Mouse (Mus musculus) adrenal gland (tissue): ENCODE results near the gene Tspan1.

ENCODE experiments used
- intact Hi-C: fragments of 180-260 bp; cut with DNase I; formaldehyde crosslinking; loops from one replicate; pipeline ENCODE4 v1.15.1; 2025
- long read RNA-seq, 2 experiments: library from polyadenylated mRNA; unstranded; transcript quantifications; one replicate each; pipeline ENCODE4 v2.0.0; 2020; ENCODE audit warnings: borderline replicate concordance in 1 of 2; ENCODE audit not compliant: insufficient replicate concordance in 1 of 2

The Tspan1 gene
- long read RNA-seq, experiment 1, result 0 reads
- long read RNA-seq, experiment 2, result 0 reads

DNA sequence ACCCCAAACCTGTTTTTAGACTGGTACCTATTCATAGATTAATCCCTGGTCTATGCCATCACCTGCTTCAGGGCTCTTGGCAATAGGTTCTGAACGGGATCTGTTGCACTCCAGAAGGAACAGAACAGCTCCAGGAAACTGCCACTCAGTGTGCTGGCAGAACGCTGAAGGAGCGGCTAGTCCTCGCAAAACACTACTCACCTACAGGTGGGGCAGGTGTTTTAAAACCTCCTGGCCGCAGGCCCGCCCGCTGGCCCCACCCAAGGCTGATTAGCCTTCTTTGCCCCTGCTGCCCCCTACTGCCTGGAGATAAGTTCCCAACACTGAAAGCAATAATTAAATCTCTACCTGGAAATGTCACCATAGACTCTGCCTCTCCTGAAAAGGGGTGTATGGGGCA, at the start of gene Tspan1:
Gene Tspan1 (minus strand): TSS at position 198 of the 400 bp plus-strand sequence.
- intact Hi-C loops, result loop anchor here (5.0 to 10.0 kb wide), 2 partner anchors 115 to 277 kb away; no protein-coding TSS in a partner anchor

DNA sequence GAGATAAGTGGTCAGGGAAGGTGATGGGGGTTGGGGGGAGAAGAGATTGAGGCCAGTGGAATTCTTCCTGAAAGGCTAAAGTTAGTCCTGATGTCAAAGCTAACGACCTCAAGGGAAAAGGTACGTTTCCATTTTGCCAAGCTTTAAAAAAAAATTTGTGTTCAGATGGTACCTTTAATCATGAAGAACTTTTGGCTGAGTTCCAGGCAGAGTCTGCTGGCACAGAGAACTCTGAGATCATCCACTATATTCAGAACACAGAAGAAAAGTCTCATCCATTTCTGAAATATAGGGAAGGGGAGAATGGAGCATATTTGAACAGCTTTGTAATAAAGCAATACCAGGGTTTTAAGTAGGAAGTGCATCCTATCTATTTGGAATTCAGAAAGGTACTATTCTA, 49.6 kb upstream of the Tspan1 start:
- intact Hi-C loops, result no loop called here

- intact Hi-C loops, result no loop called here
Measured at GRCm38 (mm10) chr4:116215895-116216605, 48.6 kb upstream of the Tspan1 start.

DNA sequence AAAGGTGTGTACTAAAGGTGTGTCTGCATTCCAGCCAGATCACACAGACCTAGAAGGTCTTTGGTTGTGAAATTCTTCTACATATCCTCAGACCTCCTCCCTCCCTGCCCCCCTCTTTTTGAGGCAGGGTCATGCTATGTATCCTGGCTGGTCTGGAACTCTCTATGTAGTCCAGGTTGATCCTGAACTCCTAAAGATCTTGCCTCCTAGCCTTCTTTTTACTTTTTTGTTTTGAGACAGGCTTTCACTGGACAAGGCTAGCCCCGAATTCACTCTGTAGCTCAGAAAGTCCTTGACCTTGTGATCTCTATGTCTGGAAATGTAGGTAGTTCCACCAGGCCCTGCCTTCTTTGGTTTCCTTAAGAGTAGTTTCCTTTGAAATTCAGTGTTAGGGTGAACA, 41.5 kb upstream of the Tspan1 start:
- intact Hi-C loops, result no loop called here

GRCm38 (mm10) chr4:116206531-116206930, 39.1 kb upstream of the Tspan1 start:
- intact Hi-C loops, result no loop called here

- intact Hi-C loops, result no loop called here
Measured at GRCm38 (mm10) chr4:116204422-116204821, 37.0 kb upstream of the Tspan1 start.

GRCm38 (mm10) chr4:116198422-116198821, 31.0 kb upstream of the Tspan1 start:
- intact Hi-C loops, result no loop called here

DNA sequence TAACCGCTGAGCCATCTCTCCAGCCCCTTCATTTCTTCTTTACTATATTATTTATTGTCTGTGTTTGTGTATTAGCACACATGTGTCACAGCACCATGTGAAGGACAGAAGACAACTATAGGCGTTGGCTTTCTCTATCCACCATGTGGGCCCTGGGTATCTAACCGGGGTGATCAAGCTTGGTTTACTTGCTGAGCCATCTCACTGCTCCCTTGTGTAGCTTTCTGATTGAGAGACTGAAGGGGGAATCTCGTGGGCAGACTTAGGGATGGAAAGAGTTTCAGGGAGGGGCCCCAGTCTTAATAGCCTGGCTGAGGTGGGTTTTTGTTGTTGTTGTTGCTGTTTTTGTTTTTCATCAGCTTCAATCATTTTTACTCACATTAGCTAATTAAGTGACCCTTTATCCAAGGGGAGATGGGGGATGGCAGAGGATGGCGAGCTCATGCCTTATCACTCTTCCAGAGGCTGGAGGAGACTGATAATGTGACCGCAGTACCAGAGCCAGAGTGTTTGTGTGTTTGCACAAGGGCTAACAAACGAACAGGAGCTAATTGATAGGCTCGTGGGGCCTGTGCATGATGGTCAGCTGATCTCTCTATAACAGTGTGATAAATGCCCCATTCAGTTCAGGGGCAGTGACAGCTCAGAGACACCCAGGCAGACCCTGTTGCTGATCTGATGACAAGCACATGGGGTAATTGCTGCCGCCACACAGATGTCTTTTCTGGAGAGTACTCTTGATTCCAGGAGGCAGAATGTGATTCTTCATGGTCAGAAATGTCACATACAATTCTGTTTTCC, 26.4 kb upstream of the Tspan1 start:
- intact Hi-C loops, result no loop called here

DNA sequence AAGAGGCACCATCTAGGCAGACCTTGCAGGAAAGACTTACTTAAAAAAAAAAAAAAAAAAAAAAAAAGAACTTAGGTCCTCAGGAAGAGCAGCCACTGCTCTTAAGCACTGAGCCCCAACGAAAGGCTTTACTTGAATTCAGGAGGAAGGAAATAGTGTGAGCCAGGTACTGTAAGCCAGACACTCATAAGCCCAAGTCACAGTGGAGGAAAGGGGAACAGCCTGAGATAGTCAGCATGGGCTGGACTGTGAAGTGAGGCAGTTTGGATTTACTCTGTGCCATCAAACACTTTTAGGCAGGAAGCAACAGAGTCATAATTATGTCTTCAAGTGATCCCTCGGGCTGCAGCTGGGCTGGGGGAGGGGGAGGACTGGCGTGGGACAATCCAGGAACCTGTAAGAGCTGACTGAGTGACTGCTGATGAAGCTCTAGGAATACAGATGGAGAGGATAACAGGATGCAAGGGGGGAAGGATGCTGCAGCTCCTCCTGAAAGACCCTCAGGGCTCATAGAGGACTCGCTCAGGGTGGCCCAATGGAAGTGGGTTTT, 25.0 kb upstream of the Tspan1 start:
- intact Hi-C loops, result no loop called here

DNA sequence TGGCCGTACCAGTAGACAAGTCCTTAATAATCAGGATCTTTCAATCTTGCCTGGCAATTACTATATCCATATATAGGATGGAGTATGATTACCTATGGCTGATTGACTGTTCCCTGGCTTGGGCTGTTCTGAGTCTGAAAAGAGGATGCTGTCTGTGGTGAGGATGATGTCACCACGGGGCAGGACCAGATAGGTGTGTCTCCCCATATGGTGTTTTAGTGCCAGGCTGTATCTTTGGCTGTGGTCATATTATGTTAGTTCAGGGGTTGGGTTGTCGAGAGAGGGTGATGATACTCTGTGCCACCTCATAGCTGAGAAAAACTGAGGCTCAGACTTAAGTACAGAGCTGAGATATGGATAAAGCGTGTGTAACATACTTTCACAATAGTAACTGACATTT, 17.7 kb upstream of the Tspan1 start:
- intact Hi-C loops, result no loop called here

- intact Hi-C loops, result no loop called here
Measured at GRCm38 (mm10) chr4:116182745-116183144, 15.3 kb upstream of the Tspan1 start.

- intact Hi-C loops, result no loop called here
Measured at GRCm38 (mm10) chr4:116182079-116182478, 14.7 kb upstream of the Tspan1 start.

DNA sequence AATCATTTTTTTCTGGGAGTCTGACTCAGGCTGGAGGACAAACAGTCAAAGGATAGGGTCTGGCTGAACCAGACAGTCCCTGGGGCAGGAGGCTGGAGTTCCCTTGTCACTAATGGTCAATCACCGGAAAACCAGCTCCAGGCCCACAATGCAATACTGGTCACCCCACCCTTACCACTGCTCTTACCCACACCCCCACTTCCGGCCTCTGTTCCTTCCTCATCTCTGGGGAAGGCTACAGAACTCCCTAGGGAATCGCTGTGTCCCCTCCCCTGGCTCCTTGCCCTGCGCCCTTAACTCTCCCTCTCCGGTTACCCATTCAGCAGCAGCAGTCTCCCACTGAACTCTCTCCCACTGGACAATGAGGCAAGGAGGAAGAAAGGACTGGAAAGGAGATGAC, 9.7 kb upstream of the Tspan1 start:
- intact Hi-C loops, result no loop called here

DNA sequence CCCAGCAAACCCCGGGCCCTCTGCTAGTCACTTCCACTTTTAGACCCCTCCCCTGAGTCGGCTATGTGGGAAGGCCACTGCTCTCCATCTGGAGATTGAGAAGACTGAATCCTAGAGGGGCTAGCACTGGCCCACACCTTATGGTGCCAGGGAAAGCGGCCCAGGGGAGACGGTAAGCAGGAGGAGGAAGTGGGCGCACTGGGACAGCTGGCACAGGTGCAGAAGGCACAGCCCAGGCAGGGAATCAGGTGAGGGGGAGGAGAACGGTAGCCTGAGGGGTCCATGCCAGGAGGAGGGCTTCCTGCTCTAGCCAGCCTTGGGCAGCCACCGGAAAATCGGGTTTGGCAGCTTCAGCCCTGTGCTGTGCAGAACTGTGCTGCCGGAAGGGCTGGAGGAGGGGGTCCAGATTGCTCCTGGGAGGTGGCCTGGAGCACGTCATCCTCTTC, 9.2 kb upstream of the Tspan1 start:
- intact Hi-C loops, result no loop called here

DNA sequence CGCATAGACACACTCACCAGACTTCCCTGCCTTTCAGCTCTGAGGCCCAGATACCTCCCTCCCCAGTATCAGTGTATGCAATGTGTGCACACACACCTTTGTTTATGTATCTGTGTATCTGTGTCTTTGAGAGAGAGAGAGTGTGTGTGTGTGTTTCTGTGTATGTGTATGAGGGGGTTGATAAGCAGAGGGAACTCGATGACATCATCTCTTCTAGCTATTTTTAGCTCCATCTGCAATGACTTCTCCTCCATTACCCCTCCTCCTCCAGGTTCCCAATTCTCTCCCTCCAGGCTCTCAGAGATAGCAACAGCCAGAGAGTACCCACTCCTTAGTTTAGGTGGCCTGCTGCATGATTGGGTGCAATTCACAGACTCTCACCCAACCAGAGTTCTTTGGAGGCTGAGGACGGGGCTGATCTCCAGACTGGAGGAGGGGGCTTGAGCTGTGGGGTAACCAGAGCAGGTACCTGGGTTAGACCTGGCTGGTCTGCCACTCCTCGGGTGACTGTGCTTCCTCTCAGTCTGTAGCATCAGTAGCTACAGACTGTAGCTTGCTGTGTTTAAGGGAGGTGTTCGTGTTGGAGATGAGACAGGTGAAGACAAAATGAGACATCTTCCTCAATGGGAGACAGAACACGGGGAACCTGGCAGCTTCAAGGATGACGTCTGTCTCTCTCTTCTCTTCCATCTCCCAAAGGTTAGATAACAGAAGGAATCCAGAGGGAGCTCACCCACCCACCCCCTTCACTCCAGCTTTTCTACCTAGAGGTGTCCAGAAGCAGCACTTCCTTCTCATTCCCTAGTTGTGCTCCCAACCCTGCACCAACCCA, 8.5 kb upstream of the Tspan1 start:
- intact Hi-C loops, result no loop called here

DNA sequence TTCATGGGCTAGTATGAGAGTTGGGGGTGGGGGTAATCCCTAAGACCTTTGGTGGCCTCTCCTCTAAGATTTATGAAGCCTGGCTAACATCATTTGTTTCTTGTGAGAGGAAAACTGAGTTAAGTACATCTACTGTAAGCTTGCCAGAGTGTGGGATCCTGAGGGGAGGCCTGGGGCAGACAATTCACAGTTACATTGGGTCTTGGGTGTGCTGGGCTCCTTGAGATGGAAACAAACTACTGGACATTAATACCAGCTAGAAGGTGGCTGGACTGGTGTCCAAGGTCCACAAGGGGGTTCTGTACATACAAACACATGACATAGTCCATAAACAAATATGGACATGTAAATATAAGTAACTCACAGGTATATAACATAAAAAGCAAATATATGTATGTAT, 7.7 kb upstream of the Tspan1 start:
- intact Hi-C loops, result no loop called here

DNA sequence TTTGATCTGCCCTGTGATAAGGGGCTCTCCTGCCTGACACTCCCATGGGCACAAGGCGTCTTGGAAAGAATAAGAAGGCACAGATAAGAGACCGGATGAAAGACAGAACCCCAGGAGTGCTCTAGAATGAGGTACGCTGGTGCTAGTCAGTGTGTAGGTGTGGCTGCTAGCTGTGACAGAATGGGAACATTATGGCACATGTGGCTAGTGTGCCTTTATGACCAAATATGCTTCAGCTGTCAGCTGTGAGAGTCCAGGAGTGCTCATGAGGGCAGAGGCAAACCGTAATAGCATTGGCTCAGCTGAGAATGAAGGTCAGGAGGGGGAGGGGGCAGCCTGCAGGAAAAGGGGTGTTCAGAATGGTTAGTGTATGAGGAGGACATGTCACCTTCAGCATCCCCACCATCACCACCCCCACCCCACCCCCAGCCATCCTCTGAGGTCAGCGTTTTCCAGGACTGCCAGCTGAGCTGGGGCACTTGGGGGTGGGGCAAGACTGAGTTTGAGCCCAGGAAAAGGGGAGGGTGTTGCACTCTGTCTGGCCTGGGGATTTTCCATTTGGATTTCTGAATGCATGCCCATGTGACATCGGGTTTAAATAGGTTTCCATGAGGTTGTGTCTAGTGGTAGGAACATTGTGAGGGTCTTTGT, 7.2 kb upstream of the Tspan1 start:
- intact Hi-C loops, result loop anchor here (5.0 kb wide), 1 partner anchor 48 kb away; the partner anchor contains the start of gene Pik3r3

GRCm38 (mm10) chr4:116173752-116174151, 6.4 kb upstream of the Tspan1 start:
- intact Hi-C loops, result loop anchor here (5.0 kb wide), 1 partner anchor 49 kb away; the partner anchor contains the start of gene Pik3r3

DNA sequence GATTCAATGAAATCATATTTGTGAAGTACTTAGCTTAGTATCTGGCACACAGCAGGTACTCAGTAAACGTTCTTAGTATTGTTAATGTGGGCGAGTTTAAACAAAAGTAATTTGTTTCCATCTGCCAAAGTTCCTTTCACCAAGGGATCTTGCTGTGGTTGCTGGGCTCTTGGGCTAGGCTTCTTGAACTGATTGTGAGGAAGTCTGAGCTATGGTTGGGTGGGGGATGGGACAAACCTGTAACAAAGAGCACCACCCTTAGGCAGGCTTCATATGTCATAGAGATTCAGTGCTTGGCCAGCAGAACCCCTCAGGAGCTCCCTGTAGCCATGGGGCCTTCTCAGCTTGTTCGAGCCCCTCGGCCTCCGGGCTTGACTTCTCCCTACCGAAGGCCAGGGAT, 5.7 kb upstream of the Tspan1 start, which contains the start of the genes 1700042G07Rik and Gm49337:
Gene 1700042G07Rik (plus strand): TSS at position 301 of the 400 bp plus-strand sequence.
Gene Gm49337 (plus strand): TSS at position 313 of the 400 bp plus-strand sequence.
- intact Hi-C loops, result loop anchor here (5.0 kb wide), 1 partner anchor 49 kb away; the partner anchor contains the start of gene Pik3r3

GRCm38 (mm10) chr4:116169353-116169672, 1.9 kb upstream of the Tspan1 start:
- intact Hi-C loops, result loop anchor here (5.0 to 10.0 kb wide), 2 partner anchors 113 to 275 kb away; no protein-coding TSS in a partner anchor
